ENCODE assay signal across 23 mouse cellular contexts in the genomic region with DNA sequence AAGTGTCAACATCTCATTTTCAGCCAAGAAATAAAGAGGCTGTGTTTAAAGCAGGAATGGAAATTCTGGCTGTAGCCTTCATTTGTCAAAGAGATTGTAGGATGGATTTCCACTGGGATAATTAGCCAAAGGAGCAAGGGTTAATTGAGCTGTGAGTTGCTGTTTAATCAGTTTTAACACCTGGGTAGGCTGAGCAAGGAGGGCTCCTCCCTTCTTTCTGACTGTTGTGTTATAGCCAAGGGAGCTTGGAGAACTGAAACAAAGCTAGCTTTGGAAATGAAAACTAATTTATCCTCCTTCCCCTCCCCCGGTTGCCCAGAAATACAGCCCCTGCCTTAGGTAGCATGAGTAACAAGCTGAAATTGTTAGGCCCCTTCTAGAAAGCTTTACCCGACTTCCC. TPM values are rescaled to one million over a fixed set of nuclear protein-coding genes. Genes with fewer than 3 reads are reported as not detected.
DNase-seq lines count a peak whose midpoint lies in the region; ATAC-seq lines count a peak whose summit lies in the region.
"Had no signal": no experiment of that assay in that cellular context is flagged by ENCODE, and none has a peak within 500 bp of the region (broad histone marks: within the 10 kb centered on the region; RNA-seq: fewer than 3 reads in every experiment).

No protein-coding gene starts in this region.

- H3K27ac ChIP-seq in heart, embryonic 10.5 days: no peak overlapping the region
- no peak overlapping the region for H3K27ac ChIP-seq in kidney, embryonic 15.5 days
- H3K27ac ChIP-seq in forebrain, embryonic 16.5 days (ENCODE audit: low read length): no peak overlapping the region
- no peak overlapping the region for H3K27ac ChIP-seq in liver, embryonic 16.5 days (ENCODE audit: low read length)
- H3K27ac ChIP-seq in intestine, embryonic 16.5 days (ENCODE audit: low read length): no peak overlapping the region
- H3K27ac ChIP-seq: embryonic facial prominence, embryonic 10.5 days; heart, embryonic 15.5 days; intestine, embryonic 15.5 days; neural tube, embryonic 15.5 days had no signal

- peak; percentile 69 for ATAC-seq in kidney, embryonic 15.5 days (replicated peaks; ENCODE audit: low FRiP score)
- peak; percentile 45; the same call in 1 of the 2 replicates for ATAC-seq in forebrain, embryonic 16.5 days
- ATAC-seq in liver, embryonic 16.5 days (ENCODE audit: low read depth): peak; percentile 55; the same call in 1 of the 2 replicates
- no peak for ATAC-seq in intestine, embryonic 16.5 days
- ATAC-seq: hindbrain, embryonic 16.5 days; intestine, embryonic 15.5 days; Patski had no signal

- intact Hi-C loops in heart, postnatal 25 days (cut with DNase I): no loop called here

- 68% methylated on average over 2 of the region's 2 CpGs for WGBS in heart, embryonic 10.5 days
- 46% methylated on average over 2 of the region's 2 CpGs for WGBS in kidney, embryonic 15.5 days
- 25% methylated on average over 2 of the region's 2 CpGs for WGBS in forebrain, embryonic 16.5 days
- WGBS in liver, embryonic 16.5 days (ENCODE audit: insufficient replicate concordance): 62% methylated on average over 2 of the region's 2 CpGs
- 66% methylated on average over 2 of the region's 2 CpGs for WGBS in intestine, embryonic 16.5 days

- H3K9me3 ChIP-seq in heart, embryonic 10.5 days: no peaks in the 10 kb centered on the region
- H3K9me3 ChIP-seq in kidney, embryonic 15.5 days (replicated peaks): no peaks in the 10 kb centered on the region
- no peaks in the 10 kb centered on the region for H3K9me3 ChIP-seq in forebrain, embryonic 16.5 days (ENCODE audit: control insufficient read depth, low read length)
- no peaks in the 10 kb centered on the region for H3K9me3 ChIP-seq in liver, embryonic 16.5 days (replicated peaks; ENCODE audit: control insufficient read depth, low read length)
- H3K9me3 ChIP-seq in intestine, embryonic 16.5 days (ENCODE audit: control insufficient read depth, low read length): no peaks in the 10 kb centered on the region
- H3K9me3 ChIP-seq: embryonic facial prominence, embryonic 10.5 days; heart, embryonic 15.5 days; intestine, embryonic 15.5 days; neural tube, embryonic 15.5 days had no signal

- H3K4me2 ChIP-seq in kidney, embryonic 15.5 days: no peak overlapping the region
- H3K4me2 ChIP-seq in forebrain, embryonic 16.5 days (ENCODE audit: low read length): no peak overlapping the region
- peak overlapping the region; percentile 39 for H3K4me2 ChIP-seq in liver, embryonic 16.5 days (ENCODE audit: low read depth, low read length)
- no peak overlapping the region for H3K4me2 ChIP-seq in intestine, embryonic 16.5 days (ENCODE audit: low read depth, low read length)
- H3K4me2 ChIP-seq: heart, embryonic 15.5 days; intestine, embryonic 15.5 days; midbrain, embryonic 11.5 days; neural tube, embryonic 15.5 days had no signal

- no peaks in the 10 kb centered on the region for H3K27me3 ChIP-seq in heart, embryonic 10.5 days (ENCODE audit: insufficient read depth, poor library complexity, severe bottlenecking)
- H3K27me3 ChIP-seq in kidney, embryonic 15.5 days: peaks cover 7% of the 10 kb centered on the region; the same call in 1 of the 2 replicates
- H3K27me3 ChIP-seq in forebrain, embryonic 16.5 days (replicated peaks; ENCODE audit: control insufficient read depth, insufficient read depth, low read length): no peaks in the 10 kb centered on the region; the same call in 1 of the 2 replicates
- H3K27me3 ChIP-seq in liver, embryonic 16.5 days (ENCODE audit: control insufficient read depth, insufficient read depth, low read depth, low read length): peaks cover 19% of the 10 kb centered on the region
- H3K27me3 ChIP-seq in intestine, embryonic 16.5 days (replicated peaks; ENCODE audit: control insufficient read depth, insufficient read depth, low read length): no peaks in the 10 kb centered on the region
- H3K27me3 ChIP-seq: heart, embryonic 15.5 days; intestine, embryonic 15.5 days; neural tube, embryonic 15.5 days; Patski had no signal

- H3K4me1 ChIP-seq in heart, embryonic 10.5 days: peaks cover 80% of the 10 kb centered on the region
- H3K4me1 ChIP-seq in kidney, embryonic 15.5 days: peaks cover 33% of the 10 kb centered on the region
- H3K4me1 ChIP-seq in forebrain, embryonic 16.5 days (replicated peaks; ENCODE audit: control insufficient read depth, insufficient read depth, low read length): peaks cover 11% of the 10 kb centered on the region
- peaks cover 11% of the 10 kb centered on the region for H3K4me1 ChIP-seq in liver, embryonic 16.5 days (ENCODE audit: control insufficient read depth, low read depth, low read length)
- peaks cover 8% of the 10 kb centered on the region for H3K4me1 ChIP-seq in intestine, embryonic 16.5 days (ENCODE audit: control insufficient read depth, insufficient read depth, low read length)

- H3K36me3 ChIP-seq in heart, embryonic 10.5 days: no peaks in the 10 kb centered on the region
- H3K36me3 ChIP-seq in kidney, embryonic 15.5 days: no peaks in the 10 kb centered on the region
- H3K36me3 ChIP-seq in forebrain, embryonic 16.5 days (ENCODE audit: control insufficient read depth, insufficient read depth): no peaks in the 10 kb centered on the region
- H3K36me3 ChIP-seq in liver, embryonic 16.5 days (ENCODE audit: control insufficient read depth, insufficient read depth): no peaks in the 10 kb centered on the region
- no peaks in the 10 kb centered on the region for H3K36me3 ChIP-seq in intestine, embryonic 16.5 days (ENCODE audit: control insufficient read depth, insufficient read depth, low read length)
- H3K36me3 ChIP-seq: embryonic facial prominence, embryonic 10.5 days; heart, embryonic 15.5 days; intestine, embryonic 15.5 days; neural tube, embryonic 15.5 days had no signal

- no peak overlapping the region for H3K4me3 ChIP-seq in heart, embryonic 10.5 days
- no peak overlapping the region for H3K4me3 ChIP-seq in kidney, embryonic 15.5 days (replicated peaks)
- H3K4me3 ChIP-seq in forebrain, embryonic 16.5 days (replicated peaks; ENCODE audit: low read length): no peak overlapping the region
- H3K4me3 ChIP-seq in liver, embryonic 16.5 days (ENCODE audit: low read depth, low read length): no peak overlapping the region
- no peak overlapping the region for H3K4me3 ChIP-seq in intestine, embryonic 16.5 days (ENCODE audit: low read length)
- H3K4me3 ChIP-seq: embryonic facial prominence, embryonic 10.5 days; heart, embryonic 15.5 days; intestine, embryonic 15.5 days; neural tube, embryonic 15.5 days had no signal

- peak; percentile 75 for DNase-seq in heart, embryonic 10.5 days (ENCODE audit: low spot score)
- no peak for DNase-seq in heart, postnatal 25 days (ENCODE audit: low spot score)
- no peak for DNase-seq in kidney, postnatal 4 days
- DNase-seq in thymus, postnatal 36 days: no peak
- DNase-seq: cerebellum, adult 11-12 months; cerebellum, postnatal 10 days; heart, postnatal 4 days; lung, adult 18-20 months; lung, postnatal 10 days; right cerebral cortex, adult 18-20 months; right cerebral cortex, postnatal 4 days; thymus, postnatal 14 days had no signal

- no peak overlapping the region for H3K9ac ChIP-seq in kidney, embryonic 15.5 days
- no peak overlapping the region for H3K9ac ChIP-seq in forebrain, embryonic 16.5 days (replicated peaks; ENCODE audit: low read depth, low read length)
- no peak overlapping the region for H3K9ac ChIP-seq in liver, embryonic 16.5 days (ENCODE audit: low read depth, low read length)
- no peak overlapping the region for H3K9ac ChIP-seq in intestine, embryonic 16.5 days (ENCODE audit: low read depth, low read length)
- H3K9ac ChIP-seq: heart, embryonic 15.5 days; intestine, embryonic 15.5 days; neural tube, embryonic 15.5 days had no signal

RNA-seq across cellular contexts. Expression of gene Abtb2, which starts 6.2 kb away (rescaled TPM):
- 19.0 and 33.2 TPM in 2 replicates for polyA plus RNA-seq in heart, embryonic 10.5 days (2016; fragmentation: Nextera tagmentation; extraction: Ambion mirVana)
- 10 to 100 TPM; 23.2 to 26.2 TPM for total RNA-seq in heart, postnatal 25 days (2021)
- polyA plus RNA-seq in kidney, embryonic 15.5 days (2015; fragmentation: Nextera tagmentation; extraction: Ambion mirVana): 7.7 and 8.4 TPM in 2 replicates
- 7.4 and 7.8 TPM in 2 replicates for polyA plus RNA-seq in forebrain, embryonic 16.5 days (2015; fragmentation: Nextera tagmentation; extraction: Ambion mirVana)
- polyA plus RNA-seq in liver, embryonic 16.5 days (2015; fragmentation: Nextera tagmentation; extraction: Ambion mirVana): 2.5 and 3.3 TPM in 2 replicates
- polyA plus RNA-seq in intestine, embryonic 16.5 days (2015; fragmentation: Nextera tagmentation; extraction: Ambion mirVana): 4.7 and 5.4 TPM in 2 replicates
